Comparison of ENCODE assay signal across 24 mouse cellular contexts in genomic region chr19:57073450-57073849, GRCm38 (mm10).
DNase-seq lines count a peak whose midpoint lies in the region; ATAC-seq and TF ChIP-seq lines count a peak whose summit lies in the region.
"Had no signal": no experiment of that assay in that cellular context is flagged by ENCODE, and none has a peak within 500 bp of the region (broad histone marks: within the 10 kb centered on the region; RNA-seq: fewer than 3 reads in every experiment).

No protein-coding gene starts in this region.

- ATAC-seq in liver, postnatal 0 days: no peak
- no peak for ATAC-seq in liver, embryonic 11.5 days (replicated peaks; ENCODE audit: low FRiP score)
- no peak for ATAC-seq in neural tube, embryonic 15.5 days (ENCODE audit: low FRiP score)
- ATAC-seq: midbrain, embryonic 15.5 days; Patski had no signal

- no peak for TF ChIP-seq EP300 in liver, postnatal 0 days (IDR thresholded peaks at IDR 0.05; ENCODE audit: low read depth)

- no peaks in the 10 kb centered on the region for H3K27me3 ChIP-seq in liver, postnatal 0 days (ENCODE audit: insufficient read depth, low read length)
- no peaks in the 10 kb centered on the region for H3K27me3 ChIP-seq in liver, embryonic 11.5 days (replicated peaks; ENCODE audit: control insufficient read depth, insufficient read depth, low read length)
- no peaks in the 10 kb centered on the region for H3K27me3 ChIP-seq in thymus, adult 2 months (ENCODE audit: control insufficient read depth, insufficient read depth, low read length)
- H3K27me3 ChIP-seq in neural tube, embryonic 15.5 days (replicated peaks): no peaks in the 10 kb centered on the region
- H3K27me3 ChIP-seq: embryonic facial prominence, embryonic 12.5 days; hindbrain, embryonic 13.5 days; limb, embryonic 15.5 days; liver, embryonic 15.5 days; midbrain, embryonic 15.5 days; Patski had no signal

- TF ChIP-seq POLR2A in thymus, adult 2 months (IDR thresholded peaks at IDR 0.05; ENCODE audit: control insufficient read depth, extremely low read depth, insufficient read depth, low read length, poor library complexity): no peak

- peaks cover 3% of the 10 kb centered on the region; the same call in 1 of the 2 replicates for H3K36me3 ChIP-seq in liver, postnatal 0 days (replicated peaks; ENCODE audit: insufficient read depth, low read length)
- H3K36me3 ChIP-seq in liver, embryonic 11.5 days (ENCODE audit: control insufficient read depth, insufficient read depth, low read length): no peaks in the 10 kb centered on the region
- H3K36me3 ChIP-seq in thymus, adult 2 months (ENCODE audit: control insufficient read depth, insufficient read depth, low read length): peaks cover 47% of the 10 kb centered on the region
- H3K36me3 ChIP-seq in neural tube, embryonic 15.5 days: no peaks in the 10 kb centered on the region; the same call in 1 of the 2 replicates
- H3K36me3 ChIP-seq: embryonic facial prominence, embryonic 12.5 days; forebrain, embryonic 12.5 days; G1E; hindbrain, embryonic 13.5 days; limb, embryonic 15.5 days; liver, embryonic 15.5 days; midbrain, embryonic 15.5 days had no signal

- H3K4me1 ChIP-seq in liver, postnatal 0 days (ENCODE audit: insufficient read depth): peaks cover 7% of the 10 kb centered on the region
- H3K4me1 ChIP-seq in liver, embryonic 11.5 days (replicated peaks; ENCODE audit: control insufficient read depth, insufficient read depth, low read length): no peaks in the 10 kb centered on the region
- peaks cover 23% of the 10 kb centered on the region for H3K4me1 ChIP-seq in thymus, adult 2 months (replicated peaks; ENCODE audit: control insufficient read depth, insufficient read depth, low read length)
- H3K4me1 ChIP-seq in neural tube, embryonic 15.5 days: peaks cover 13% of the 10 kb centered on the region
- H3K4me1 ChIP-seq: liver, embryonic 15.5 days had no signal

- no peaks in the 10 kb centered on the region for H3K9me3 ChIP-seq in liver, postnatal 0 days (ENCODE audit: low read length)
- no peaks in the 10 kb centered on the region for H3K9me3 ChIP-seq in liver, embryonic 11.5 days (ENCODE audit: control insufficient read depth, low read length)
- no peaks in the 10 kb centered on the region for H3K9me3 ChIP-seq in neural tube, embryonic 15.5 days (replicated peaks)
- H3K9me3 ChIP-seq: embryonic facial prominence, embryonic 12.5 days; forebrain, embryonic 12.5 days; G1E; hindbrain, embryonic 13.5 days; limb, embryonic 15.5 days; liver, embryonic 15.5 days; midbrain, embryonic 15.5 days had no signal

- H3K9ac ChIP-seq in liver, postnatal 0 days (replicated peaks): no peak overlapping the region
- H3K9ac ChIP-seq in liver, embryonic 11.5 days (ENCODE audit: low read depth, low read length): no peak overlapping the region
- no peak overlapping the region for H3K9ac ChIP-seq in neural tube, embryonic 15.5 days (replicated peaks)
- H3K9ac ChIP-seq: embryonic facial prominence, embryonic 12.5 days; forebrain, embryonic 12.5 days; hindbrain, embryonic 13.5 days; limb, embryonic 15.5 days; liver, embryonic 15.5 days; midbrain, embryonic 15.5 days had no signal

- peak overlapping the region; percentile 68 for H3K27ac ChIP-seq in gastrocnemius, adult 2 months
- H3K27ac ChIP-seq in liver, postnatal 0 days (ENCODE audit: low read depth): 0 out of 2 replicates have a peak overlapping the region, but pooled peaks have one; percentile 6
- H3K27ac ChIP-seq in liver, embryonic 11.5 days (ENCODE audit: low read depth, low read length): no peak overlapping the region
- peak overlapping the region; percentile 93 for H3K27ac ChIP-seq in thymus, adult 2 months (ENCODE audit: control insufficient read depth, insufficient read depth, low read length)
- H3K27ac ChIP-seq in neural tube, embryonic 15.5 days (replicated peaks): no peak overlapping the region
- H3K27ac ChIP-seq: embryonic facial prominence, embryonic 12.5 days; forebrain, embryonic 12.5 days; hindbrain, embryonic 13.5 days; limb, embryonic 15.5 days; liver, embryonic 15.5 days; midbrain, embryonic 15.5 days had no signal

- no peak overlapping the region; the same call in 1 of the 2 replicates for H3K4me3 ChIP-seq in gastrocnemius, adult 2 months
- no peak overlapping the region for H3K4me3 ChIP-seq in liver, postnatal 0 days (ENCODE audit: low read depth, low read length)
- no peak overlapping the region for H3K4me3 ChIP-seq in liver, embryonic 11.5 days (ENCODE audit: low read depth, low read length)
- H3K4me3 ChIP-seq in thymus, adult 2 months (ENCODE audit: control insufficient read depth, insufficient read depth, low read length): no peak overlapping the region
- H3K4me3 ChIP-seq in neural tube, embryonic 15.5 days (replicated peaks): no peak overlapping the region
- H3K4me3 ChIP-seq: embryonic facial prominence, embryonic 12.5 days; erythroblast, embryonic 14.5 days; forebrain, embryonic 12.5 days; hindbrain, embryonic 13.5 days; limb, embryonic 15.5 days; liver, embryonic 15.5 days; midbrain, embryonic 15.5 days; myocyte had no signal

- 84% methylated on average over 4 of the region's 4 CpGs for WGBS in liver, postnatal 0 days (ENCODE audit: insufficient replicate concordance)
- WGBS in liver, embryonic 11.5 days: 83% methylated on average over 4 of the region's 4 CpGs
- WGBS in thymus, adult 2 months: 58% methylated on average over 4 of the region's 4 CpGs
- 93% methylated on average over 4 of the region's 4 CpGs for WGBS in neural tube, embryonic 15.5 days

- intact Hi-C loops in gastrocnemius, adult 2 months (cut with DNase I): no loop called here

- no peak for TF ChIP-seq CTCF in gastrocnemius, adult 2 months (IDR thresholded peaks at IDR 0.05)
- TF ChIP-seq CTCF in liver, postnatal 0 days (IDR thresholded peaks at IDR 0.05; ENCODE audit: low read depth): no peak
- TF ChIP-seq CTCF in thymus, adult 2 months (IDR thresholded peaks at IDR 0.05; ENCODE audit: borderline replicate concordance, control insufficient read depth, extremely low read depth, insufficient read depth, low read length, poor library complexity): no peak

- H3K4me2 ChIP-seq in liver, postnatal 0 days (ENCODE audit: low read depth, low read length): no peak overlapping the region
- no peak overlapping the region for H3K4me2 ChIP-seq in liver, embryonic 11.5 days
- H3K4me2 ChIP-seq in neural tube, embryonic 15.5 days: no peak overlapping the region
- H3K4me2 ChIP-seq: embryonic facial prominence, embryonic 12.5 days; forebrain, embryonic 12.5 days; heart, embryonic 11.5 days; hindbrain, embryonic 13.5 days; limb, embryonic 15.5 days; liver, embryonic 15.5 days; midbrain, embryonic 15.5 days had no signal

- DNase-seq in gastrocnemius, adult 2 months: peak; percentile 1
- DNase-seq in gastrocnemius, postnatal 25 days: no peak
- no peak for DNase-seq in liver, postnatal 0 days
- no peak for DNase-seq in liver, embryonic 11.5 days (ENCODE audit: low spot score)
- no peak for DNase-seq in thymus, adult 2 months
- DNase-seq in thymus, postnatal 25 days: no peak
- peak; percentile 49 for DNase-seq in naive thymus-derived CD4-positive, alpha-beta T cell, adult 2 months (ENCODE audit: low read depth)
- DNase-seq: adrenal gland, adult 2 months; cerebellum, adult 2 months; heart, postnatal 14 days; kidney, adult 8-10 months; kidney, postnatal 14 days had no signal

Comparison
In these comparisons a context has a peak if more than half of its experiments do, and no peak if none do; other contexts are left out.
1. DNase-seq: peak in gastrocnemius, adult 2 months (single experiment) and naive thymus-derived CD4-positive, alpha-beta T cell, adult 2 months (single experiment); none in gastrocnemius, postnatal 25 days (single experiment), liver, postnatal 0 days (single experiment), liver, embryonic 11.5 days (single experiment), thymus, adult 2 months (single experiment) and thymus, postnatal 25 days (single experiment).
2. H3K27ac ChIP-seq: peak in gastrocnemius, adult 2 months (single experiment), liver, postnatal 0 days (single experiment) and thymus, adult 2 months (single experiment); none in liver, embryonic 11.5 days (single experiment) and neural tube, embryonic 15.5 days (single experiment).